Mouse (Mus musculus) left cerebral cortex, postnatal 14 days (tissue): Measurements from ENCODE around the gene Krtap4-13. TPM values are rescaled to one million over a fixed set of nuclear protein-coding genes. Genes with fewer than 3 reads are reported as not detected.
"Not testable (repeated sequence)": the region's sequence is repeated elsewhere in the genome, so short reads cannot be mapped to it uniquely, and the experiment has no call there.

Source experiments
- DNase-seq, 2 experiments: peaks; one replicate each; pipeline ENCODE4 v3.0.0; 2021 to 2022; ENCODE audit warnings: low spot score in 2 of 2, mixed read lengths in 1 of 2
- intact Hi-C: fragments of 180-260 bp; cut with DNase I; formaldehyde crosslinking; loops from one replicate; pipeline ENCODE4 v1.15.1; 2025
- long read RNA-seq, 2 experiments: library from polyadenylated mRNA; stranded (forward); transcript quantifications; one replicate each; pipeline ENCODE4 v2.0.0; 2021
- total RNA-seq, 2 experiments: library from RNA; stranded (reverse); gene quantifications; 2 replicates each; pipeline ENCODE4 v1.2.3; 2021

Krtap4-13 gene
- total RNA-seq, result not detected
- long read RNA-seq, experiment 1, result 0 reads
- long read RNA-seq, experiment 2, result 0 reads

GRCm38 (mm10) chr11:99809792-99810191 is at the start of gene Krtap4-13:
TSS of gene Krtap4-13 (minus strand) at chr11:99809892.
- DNase-seq, intact Hi-C loops: not testable (repeated sequence)

- DNase-seq, result no peak
- intact Hi-C loops, result no loop called here
These were observed 49.1 kb upstream of the Krtap4-13 start for GRCm38 (mm10) chr11:99858761-99859160.

GRCm38 (mm10) chr11:99857617-99858016 is 47.9 kb upstream of the Krtap4-13 start, which contains the start of gene Gm11568:
TSS of gene Gm11568 (plus strand) at chr11:99857917.
- intact Hi-C loops, result no loop called here
- DNase-seq, result no peak

GRCm38 (mm10) chr11:99854121-99854520 is 44.4 kb upstream of the Krtap4-13 start:
- intact Hi-C loops, result no loop called here
- DNase-seq, result no peak

- no peak for DNase-seq
- intact Hi-C loops, result no loop called here
These were observed 41.8 kb upstream of the Krtap4-13 start, which contains the start of gene Krtap4-16 for GRCm38 (mm10) chr11:99851508-99851907. TSS of gene Krtap4-16 (minus strand) at chr11:99851608.

GRCm38 (mm10) chr11:99846746-99847145 is 37.1 kb upstream of the Krtap4-13 start:
- intact Hi-C loops, result no loop called here

GRCm38 (mm10) chr11:99842185-99842584 is 32.5 kb upstream of the Krtap4-13 start:
- intact Hi-C loops, result no loop called here

More at GRCm38 (mm10) chr11:99846746-99847145, 37.1 kb upstream of the Krtap4-13 start:
- DNase-seq, result no peak

GRCm38 (mm10) chr11:99837966-99838365 is 28.3 kb upstream of the Krtap4-13 start, which contains the start of gene 2300003K06Rik:
TSS of gene 2300003K06Rik (minus strand) at chr11:99838066.
- no peak for DNase-seq
- intact Hi-C loops, result no loop called here

More at GRCm38 (mm10) chr11:99842185-99842584, 32.5 kb upstream of the Krtap4-13 start:
- no peak for DNase-seq

- intact Hi-C loops, result not testable (repeated sequence)
These were observed 5.9 kb upstream of the Krtap4-13 start, which contains the start of gene Gm11564 for GRCm38 (mm10) chr11:99815566-99815965. TSS of gene Gm11564 (minus strand) at chr11:99815666.

GRCm38 (mm10) chr11:99804346-99804745 is 5.3 kb downstream of the Krtap4-13 start, which contains the start of gene Gm11554:
TSS of gene Gm11554 (minus strand) at chr11:99804446.
- intact Hi-C loops, DNase-seq: not testable (repeated sequence)

More at GRCm38 (mm10) chr11:99815566-99815965, 5.9 kb upstream of the Krtap4-13 start, which contains the start of gene Gm11564:
- not testable (repeated sequence) for DNase-seq

- intact Hi-C loops, DNase-seq: not testable (repeated sequence)
These were observed 10.9 kb downstream of the Krtap4-13 start, which contains the start of gene Gm11569 for GRCm38 (mm10) chr11:99798832-99799231. TSS of gene Gm11569 (minus strand) at chr11:99798932.

- DNase-seq, result no peak
- intact Hi-C loops, result no loop called here
These were observed 16.3 kb downstream of the Krtap4-13 start, which contains the start of gene Gm11596 for GRCm38 (mm10) chr11:99793367-99793766. TSS of gene Gm11596 (minus strand) at chr11:99793467.

GRCm38 (mm10) chr11:99784900-99785299 is 24.8 kb downstream of the Krtap4-13 start, which contains the start of gene Krtap4-9:
TSS of gene Krtap4-9 (plus strand) at chr11:99785200.
- intact Hi-C loops, DNase-seq: not testable (repeated sequence)

- DNase-seq, result no peak
- intact Hi-C loops, result no loop called here
These were observed 29.1 kb downstream of the Krtap4-13 start, which contains the start of gene Krtap4-8 for GRCm38 (mm10) chr11:99780604-99781003. TSS of gene Krtap4-8 (minus strand) at chr11:99780704.

GRCm38 (mm10) chr11:99778401-99778800 is 31.3 kb downstream of the Krtap4-13 start:
- no peak for DNase-seq
- intact Hi-C loops, result no loop called here

GRCm38 (mm10) chr11:99772813-99773212 is 36.9 kb downstream of the Krtap4-13 start, which contains the start of gene Gm11595:
TSS of gene Gm11595 (minus strand) at chr11:99772913.
- intact Hi-C loops, result not testable (repeated sequence)

GRCm38 (mm10) chr11:99768410-99768809 is 41.3 kb downstream of the Krtap4-13 start:
- no peak for DNase-seq
- intact Hi-C loops, result no loop called here

More at GRCm38 (mm10) chr11:99772813-99773212, 36.9 kb downstream of the Krtap4-13 start, which contains the start of gene Gm11595:
- DNase-seq, result not testable (repeated sequence)
